Mouse (Mus musculus) embryo, embryonic 11 days (tissue): ENCODE results near the gene Vwa3b.

Experiments used
- DNase-seq: peaks from one replicate; pipeline ENCODE4 v3.0.0-alpha.2; 2015

The Vwa3b gene

DNA sequence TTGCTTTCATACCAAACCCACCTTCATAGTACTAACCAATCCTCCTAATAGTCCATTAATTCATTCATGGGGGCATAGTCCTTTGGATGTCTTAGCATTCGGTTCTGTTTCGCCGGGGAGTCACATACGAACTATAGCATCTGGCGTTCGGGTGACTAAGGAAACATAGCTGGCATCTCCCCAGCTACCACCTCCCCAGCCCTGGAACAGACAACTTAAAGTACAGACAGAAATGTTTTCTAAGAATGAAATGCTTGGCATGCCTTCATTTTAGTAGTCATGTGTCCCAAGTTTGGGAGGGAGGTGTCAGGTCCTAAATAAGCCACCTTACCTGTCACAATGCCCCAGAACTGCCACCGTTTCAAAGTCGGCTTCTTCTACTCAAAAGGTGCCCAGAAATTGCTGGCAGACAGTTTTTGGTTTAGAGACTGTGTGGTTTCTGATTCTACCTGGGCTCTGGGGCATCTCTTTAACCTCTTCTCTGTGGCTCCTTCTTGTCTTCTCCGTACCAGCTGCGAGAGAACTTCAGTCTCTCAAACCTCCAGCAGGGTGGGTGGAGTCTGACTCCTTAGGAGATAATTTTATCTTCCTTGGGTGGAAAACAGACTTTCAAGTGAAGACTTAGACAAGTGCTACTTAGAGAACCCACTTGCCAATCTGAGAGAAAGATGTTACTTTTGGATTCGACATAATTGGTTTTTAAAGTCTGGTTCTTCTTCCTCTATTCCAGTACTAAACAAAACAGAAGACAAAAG, 39.4 kb downstream of the Vwa3b start:
- DNase-seq, result no peak

DNA sequence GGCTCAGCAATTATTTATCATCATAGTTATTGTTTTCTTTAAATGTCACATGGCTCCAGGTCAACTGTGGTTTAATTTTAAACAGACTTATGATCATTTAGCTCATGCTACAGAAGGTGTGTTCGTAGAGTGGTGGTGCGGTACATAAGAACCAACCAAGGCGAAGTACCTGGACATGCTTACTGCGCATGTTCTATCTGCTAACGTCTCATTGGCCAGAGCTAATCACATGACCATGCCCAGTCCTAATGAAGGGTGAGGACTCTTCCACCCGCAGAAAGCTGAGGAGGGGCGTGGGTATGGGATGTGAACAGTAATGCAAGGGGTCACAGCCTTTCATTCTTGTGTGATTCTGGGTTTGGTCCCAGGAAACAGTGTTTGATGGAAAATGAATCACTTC, 49.4 kb downstream of the Vwa3b start:
- DNase-seq, result no peak

DNA sequence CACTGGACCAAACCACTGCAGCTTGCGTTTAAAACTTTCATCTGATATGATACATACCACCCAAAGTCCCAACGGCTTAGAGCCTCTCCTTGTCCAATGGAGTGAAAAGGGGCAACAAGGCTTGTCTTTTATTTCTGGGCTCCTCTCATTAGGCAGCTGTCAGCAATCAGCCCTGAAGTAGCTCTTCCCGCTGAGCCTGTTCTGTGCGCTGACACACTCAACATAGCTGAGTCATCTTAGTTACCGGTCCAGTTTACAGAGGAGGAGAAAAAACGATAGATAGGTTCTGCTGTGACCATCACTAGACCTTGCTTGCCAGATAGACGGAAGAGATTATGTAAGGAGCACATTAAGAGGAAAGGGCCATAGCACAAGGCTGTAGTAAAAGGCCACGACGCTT, 50.9 kb downstream of the Vwa3b start:
- DNase-seq, result no peak

DNA sequence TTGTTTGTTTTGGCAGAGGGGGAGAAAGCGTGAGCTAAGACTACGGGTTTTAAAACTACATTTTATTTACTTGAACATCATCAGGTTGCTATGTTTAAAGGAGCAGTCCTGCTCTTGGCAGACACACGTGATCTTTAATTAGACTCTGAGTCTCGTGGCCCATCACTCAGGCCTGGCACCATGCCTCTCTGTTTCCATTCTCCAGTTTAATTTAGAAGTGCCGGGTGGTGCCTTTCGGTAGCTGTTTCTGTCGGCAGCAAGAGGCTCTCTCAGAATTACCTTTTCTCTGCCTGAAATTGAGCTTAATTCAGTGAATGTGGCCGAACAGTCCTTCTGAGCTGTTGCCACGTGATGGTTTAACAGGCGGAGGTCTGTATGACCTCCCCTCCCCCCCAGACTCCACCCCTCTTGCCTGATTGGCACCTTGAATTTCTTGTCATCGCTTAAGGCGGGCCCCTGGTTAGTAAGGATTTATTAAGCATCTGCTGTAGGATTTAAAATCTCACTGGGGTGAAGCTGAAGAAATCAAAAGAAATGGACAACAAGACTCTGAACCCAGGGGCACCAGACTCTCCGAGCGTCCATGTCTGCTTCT, 51.7 kb downstream of the Vwa3b start:
- no peak for DNase-seq

DNA sequence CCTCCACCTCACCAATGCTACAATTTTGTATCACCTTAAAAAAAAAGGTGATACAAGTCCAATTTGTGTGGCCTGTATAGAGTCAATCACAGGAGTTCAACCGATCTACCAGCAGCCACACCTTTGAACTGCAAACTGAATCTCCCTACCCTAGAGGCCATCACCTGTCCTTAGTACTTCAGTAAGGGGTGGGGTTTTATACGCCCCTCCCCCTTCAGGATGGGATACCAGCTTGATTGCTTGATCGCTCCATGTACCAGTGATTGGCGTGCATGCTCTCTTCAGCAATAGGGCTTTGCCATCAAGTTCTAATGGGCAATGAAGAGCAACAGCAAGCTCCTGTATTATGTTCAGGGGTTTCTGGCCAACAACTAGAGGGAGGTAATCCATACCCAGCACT, 54.0 kb downstream of the Vwa3b start:
- DNase-seq, result no peak

DNA sequence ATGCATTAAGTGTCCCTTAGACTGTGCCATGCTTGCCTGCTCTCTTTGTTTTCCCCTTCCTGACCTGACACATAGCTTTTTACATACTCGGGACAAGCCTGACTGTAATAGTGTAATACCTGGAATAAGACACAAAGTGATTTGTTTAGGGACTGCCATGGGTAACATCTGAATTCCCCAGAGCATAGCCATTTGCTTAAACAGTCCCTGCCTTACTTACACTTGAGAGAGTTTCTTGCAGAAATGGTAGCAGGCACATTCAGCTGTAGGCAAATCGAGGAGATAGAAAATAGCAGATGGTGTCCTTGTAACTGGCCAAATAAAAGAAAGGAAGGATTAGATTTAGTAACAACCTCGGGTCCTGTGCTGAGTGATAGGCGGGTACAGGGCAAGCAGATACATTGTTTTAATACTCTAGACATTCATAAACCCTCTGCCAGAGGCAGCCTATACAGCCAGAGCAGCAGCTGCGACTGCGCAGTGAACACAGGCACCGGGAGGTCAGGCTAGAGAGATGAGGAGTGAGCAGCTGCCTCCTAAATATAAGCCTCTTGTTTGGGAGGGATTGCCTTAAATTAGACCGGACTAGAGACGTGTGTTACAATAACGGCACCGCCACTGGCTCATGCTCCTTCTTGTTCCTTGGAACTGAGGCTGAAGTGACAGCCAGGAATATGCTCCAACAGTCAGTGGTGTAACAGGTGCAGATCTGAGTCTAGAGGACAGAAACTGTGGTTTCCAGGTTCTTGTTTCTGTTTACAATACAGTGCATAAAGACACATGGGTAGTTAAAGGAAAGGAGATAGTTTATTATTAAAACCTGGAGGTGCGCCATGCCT, 55.2 kb downstream of the Vwa3b start:
- no peak for DNase-seq

DNA sequence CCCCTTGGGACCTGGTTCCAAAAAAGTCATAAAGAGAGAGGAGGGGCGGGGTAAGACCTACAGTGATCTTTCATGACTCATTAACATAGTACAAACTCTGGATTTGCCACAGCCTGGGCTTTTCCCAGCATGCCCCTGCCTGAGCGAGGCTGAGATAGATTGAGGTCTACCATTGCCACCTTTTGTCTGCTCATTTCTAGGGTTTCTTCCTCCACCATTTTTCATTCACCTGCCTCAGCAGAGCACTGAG, 55.7 kb downstream of the Vwa3b start:
- no peak for DNase-seq

DNA sequence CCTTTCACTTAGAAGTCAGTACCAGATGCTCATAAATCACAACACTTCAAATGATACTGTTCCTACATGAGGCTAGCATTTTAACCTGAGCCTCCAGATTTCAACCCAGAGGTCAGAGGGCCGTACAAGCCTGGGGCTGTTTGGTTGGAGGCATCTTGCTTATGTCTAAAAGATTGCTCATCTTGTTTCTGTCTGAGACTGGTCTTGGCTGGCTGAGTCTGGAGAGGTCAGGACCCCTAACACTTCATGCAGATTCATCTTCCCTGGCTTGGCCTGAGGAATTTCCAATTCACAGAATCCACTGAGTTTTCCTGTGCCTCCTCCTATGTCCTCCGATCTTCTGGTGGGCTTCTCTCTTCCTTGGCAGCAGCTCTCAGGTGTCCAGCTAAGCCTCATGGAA, 57.7 kb downstream of the Vwa3b start:
- no peak for DNase-seq

DNA sequence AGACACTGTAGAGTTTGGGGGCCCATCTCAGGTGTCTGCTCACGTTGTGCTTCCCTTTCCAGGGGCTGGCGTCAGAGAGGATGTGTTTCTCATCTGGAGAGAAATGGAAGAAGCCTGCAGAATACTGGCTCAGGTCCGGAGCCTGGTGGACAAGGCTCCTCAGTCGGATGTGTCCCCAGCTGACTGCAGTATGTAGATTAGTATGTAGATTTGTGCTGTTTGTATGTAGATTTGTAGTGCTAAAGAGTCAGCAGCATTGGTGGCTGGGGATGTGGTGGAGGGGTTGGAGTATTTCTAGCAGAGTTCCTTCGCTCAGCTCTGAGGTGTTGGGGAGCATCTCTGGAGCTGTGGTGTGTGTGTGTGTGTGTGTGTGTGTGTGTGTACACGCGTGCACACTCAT, 58.8 kb downstream of the Vwa3b start:
- no peak for DNase-seq

DNA sequence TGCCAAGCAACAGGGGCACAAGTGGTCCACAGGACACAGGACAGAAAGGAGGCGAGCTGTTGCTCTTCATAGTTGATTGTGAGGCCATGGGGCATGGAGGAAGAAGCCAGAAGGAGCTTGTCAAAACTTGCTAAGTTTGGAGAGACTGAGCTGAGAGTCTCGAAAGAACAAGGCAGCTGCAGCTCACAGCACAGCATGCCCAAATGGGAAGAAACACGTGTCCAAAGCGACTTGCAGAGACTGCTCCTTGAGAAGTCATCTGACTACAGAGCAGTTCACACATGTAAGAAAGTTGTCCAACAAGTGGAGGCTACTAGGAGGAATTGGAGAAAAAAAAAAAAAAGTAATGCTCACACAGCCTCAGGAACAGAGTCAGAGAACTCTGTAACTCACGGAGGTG, 62.8 kb downstream of the Vwa3b start:
- no peak for DNase-seq

DNA sequence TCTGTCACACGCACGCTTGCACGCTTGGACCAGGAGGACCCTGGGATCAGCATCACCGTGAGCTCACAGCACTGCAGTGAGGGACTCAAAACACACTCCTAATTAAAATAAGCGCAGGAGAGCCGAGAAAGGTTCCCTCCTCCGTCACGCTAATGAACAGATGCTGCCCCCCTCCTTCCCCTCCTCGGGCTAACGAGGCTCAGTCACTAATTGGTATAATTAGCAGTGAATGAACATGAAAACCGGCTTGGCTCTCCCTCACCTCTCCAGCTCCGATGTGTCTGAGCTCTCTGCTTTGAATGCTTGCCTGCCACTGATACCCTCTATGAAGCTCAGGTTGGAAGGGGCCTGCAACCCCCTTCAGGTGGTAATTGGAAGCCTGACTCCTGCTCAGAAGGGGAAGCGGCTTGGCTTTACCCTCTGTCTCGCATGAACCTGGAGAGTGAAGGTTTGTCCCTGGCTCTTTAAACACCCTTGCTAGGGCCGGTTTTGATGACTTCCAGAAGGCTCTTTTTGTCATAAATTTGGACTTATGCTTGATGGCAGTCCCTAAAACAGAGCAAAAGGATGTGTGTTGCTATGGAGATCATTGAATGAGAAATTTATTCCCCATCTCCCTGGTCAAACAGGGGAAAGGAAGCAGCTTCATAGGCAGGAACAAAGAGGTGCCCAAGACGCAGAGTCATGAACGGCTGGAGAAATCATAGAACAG, 71.1 kb downstream of the Vwa3b start:
- DNase-seq, result no peak

DNA sequence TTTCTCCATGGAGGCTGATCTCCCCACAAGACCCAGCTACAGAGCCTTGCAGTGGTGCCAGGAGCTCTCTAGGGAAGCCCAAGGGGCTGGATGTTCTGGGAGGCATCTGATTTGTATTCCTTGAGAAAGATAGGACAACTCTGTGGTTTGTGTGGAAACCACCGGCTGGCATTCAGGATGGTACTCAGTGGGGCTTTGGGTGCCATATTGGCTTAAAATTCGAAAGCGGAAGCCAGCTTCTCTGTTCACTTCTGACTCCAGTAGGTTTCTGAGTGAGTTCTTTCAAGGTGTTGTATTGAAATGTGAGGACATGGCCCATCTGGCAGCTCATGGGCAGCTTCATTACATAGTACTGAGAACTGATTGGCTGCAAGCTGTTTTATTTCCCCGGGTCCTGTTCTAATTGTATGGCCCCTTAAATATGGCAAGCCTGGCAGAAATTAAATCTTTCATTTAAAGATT, 71.7 kb downstream of the Vwa3b start:
- no peak for DNase-seq

DNA sequence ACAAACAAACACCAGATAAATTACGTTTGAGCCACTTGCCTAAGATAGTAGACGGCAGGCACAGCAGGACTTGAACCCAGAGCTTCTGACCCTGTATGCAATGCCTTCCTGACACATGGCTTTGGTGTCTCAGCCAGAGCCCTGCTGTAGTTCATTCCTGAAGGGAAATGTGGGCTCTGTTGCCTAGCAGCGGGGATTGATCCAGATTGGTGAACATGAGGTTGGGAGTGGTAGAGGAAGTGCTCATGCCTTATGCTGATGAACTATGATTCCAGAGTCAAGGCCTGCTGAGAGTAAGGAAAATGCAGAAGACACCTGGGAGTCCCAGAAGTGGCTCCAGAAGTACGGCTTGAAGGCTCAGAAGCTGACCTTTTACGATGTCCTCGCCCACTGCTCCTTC, 74.0 kb downstream of the Vwa3b start:
- DNase-seq, result no peak

DNA sequence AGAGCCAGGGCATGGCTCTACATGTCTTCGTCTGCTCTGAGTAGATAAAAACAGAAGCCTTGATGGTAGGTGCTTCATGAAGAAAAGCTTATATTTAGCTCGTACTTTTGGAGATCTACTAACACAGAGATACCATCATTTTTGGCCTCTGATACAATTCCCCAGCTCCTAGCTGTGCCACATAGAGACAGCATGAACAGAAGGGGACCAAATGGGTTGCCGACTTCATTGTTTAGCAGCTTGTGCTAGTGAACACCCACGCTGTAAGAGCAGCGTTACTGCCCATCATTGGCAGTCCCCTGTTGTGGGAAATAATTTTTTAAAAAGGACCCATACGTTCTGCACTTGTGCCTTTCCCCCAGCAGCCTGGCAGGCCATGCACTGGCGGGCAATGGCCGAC, 74.6 kb downstream of the Vwa3b start:
- no peak for DNase-seq

DNA sequence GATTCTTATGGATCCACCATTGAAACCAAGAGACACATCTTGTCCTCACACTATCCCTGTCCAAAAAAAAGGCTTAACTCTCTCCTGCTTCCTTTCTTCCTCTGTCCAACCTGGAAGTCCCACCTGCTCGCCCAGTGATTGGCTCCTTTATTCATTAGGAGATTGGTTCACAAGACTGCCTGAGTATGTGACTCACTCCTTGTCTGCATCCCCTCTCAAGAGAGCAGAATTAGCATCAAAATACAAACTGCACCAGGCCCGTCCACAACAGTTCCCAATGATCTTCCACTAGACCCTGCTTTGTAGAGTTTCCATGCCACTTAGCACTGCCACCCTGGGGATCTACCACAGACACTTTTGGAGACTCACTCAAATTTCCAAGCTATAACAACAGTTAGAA, 75.3 kb downstream of the Vwa3b start:
- DNase-seq, result no peak

DNA sequence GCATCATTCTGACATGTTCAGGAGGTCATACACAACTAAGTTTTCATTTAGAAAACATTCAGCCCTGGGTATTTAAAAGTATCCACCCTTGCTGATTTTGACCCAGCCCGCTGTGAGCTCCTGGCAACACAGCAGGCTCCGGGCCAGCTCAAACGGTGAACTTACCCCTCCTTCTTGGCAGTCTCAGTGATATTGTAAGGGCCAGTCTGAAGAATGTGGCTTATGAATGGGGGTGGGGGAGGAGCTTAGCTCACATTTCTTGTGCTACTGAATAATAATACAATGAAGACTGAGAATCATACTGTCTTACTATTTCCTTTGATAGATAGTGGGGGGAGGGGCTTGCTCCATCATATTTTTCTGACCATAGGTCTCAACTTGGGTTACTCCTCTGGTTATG, 78.8 kb downstream of the Vwa3b start:
- no peak for DNase-seq

DNA sequence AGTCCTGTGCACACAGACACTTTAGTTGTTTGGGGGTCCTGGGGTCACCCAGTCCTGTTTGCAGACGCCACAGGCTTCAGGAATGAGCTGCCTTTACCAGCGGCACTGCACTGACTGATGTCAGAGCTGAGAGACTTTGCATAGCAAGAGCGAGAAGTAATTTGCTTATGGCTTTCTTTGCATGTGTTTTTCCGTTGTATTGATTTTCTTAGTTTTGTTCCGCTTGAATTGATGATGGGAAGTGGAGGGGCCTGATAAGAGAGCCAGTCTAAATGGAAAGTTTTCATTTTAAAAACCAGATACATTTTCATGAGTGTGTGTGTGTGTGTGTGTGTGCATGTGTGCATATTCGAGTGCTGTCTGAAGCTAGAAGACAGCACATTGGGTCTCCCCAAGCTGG, 87.4 kb downstream of the Vwa3b start:
- no peak for DNase-seq

DNA sequence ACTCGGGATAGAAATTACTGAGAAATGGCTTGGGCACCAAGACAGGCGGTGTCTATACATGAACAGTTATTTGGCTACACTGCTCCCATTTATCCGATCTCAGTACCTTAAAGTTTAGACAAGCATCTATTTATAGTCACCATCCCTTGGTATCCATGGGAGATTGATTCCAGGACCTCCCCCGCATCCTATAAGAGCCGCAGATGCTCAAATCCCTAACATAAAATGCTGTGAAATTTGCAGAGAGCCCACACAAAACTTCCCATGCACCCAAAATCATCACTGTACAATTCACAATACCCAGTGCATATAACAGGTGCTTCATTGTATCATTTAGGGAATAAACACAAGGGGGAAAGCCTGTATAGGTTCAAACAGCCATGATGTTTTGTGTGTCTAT, 89.5 kb downstream of the Vwa3b start:
- no peak for DNase-seq

DNA sequence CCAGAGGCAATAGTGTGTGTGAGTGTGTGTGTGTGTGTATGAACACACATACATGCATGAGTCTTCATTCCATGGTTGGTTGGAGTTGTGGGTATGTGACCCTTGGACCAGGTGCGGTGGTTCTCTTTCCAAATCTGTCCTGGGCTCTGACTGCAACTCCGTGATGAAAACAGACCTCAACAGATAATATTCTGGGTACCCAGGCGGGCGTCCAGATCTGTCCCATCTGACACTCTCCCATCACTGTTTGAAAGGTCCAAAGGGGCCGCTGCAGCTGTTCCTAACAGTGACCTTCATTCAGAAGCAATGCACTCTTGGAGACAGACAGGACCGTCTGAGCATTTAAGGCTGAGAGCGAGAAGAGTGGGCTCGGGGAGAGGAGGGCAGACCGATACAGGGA, 90.2 kb downstream of the Vwa3b start:
- no peak for DNase-seq

DNA sequence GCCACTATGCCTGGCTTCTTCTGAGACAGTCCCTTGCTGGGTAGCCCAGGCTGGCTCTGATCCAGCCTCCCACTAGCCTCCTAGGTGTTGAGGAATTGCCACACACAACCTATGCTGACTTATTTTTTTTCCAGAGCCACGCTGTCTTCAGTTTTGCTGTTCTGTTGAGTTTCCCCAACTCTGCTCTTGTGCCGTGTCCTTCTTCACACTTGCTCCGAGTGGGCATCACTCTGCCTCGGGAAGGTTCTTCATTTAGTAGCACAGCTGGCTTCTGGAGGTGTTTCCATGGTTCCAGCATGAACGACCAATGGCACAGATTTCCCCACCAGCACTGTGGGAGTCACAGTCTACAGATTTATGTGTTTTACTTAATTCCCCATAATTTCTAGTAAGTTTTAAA, 91.6 kb downstream of the Vwa3b start:
- DNase-seq, result no peak

DNA sequence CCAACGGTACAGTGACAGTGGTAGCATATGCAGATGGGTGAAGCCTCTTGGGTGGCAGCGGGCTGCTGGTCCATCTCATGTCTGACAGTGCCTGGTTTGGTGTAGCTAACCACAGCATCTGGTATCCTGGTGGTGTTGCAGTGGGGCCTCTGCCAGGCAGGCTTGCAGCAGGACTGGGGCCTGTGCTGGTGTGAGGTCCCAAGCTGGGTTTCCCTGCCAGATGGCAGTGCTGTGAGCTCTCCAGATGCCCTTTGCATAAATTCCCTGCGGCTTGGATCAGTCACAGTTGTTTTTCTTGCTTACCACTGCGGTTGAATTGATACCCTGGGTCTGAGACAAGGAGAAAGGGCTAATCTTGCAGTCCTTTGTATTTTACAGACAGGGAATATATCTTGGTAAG, 95.9 kb downstream of the Vwa3b start:
- peak; percentile 66 for DNase-seq

DNA sequence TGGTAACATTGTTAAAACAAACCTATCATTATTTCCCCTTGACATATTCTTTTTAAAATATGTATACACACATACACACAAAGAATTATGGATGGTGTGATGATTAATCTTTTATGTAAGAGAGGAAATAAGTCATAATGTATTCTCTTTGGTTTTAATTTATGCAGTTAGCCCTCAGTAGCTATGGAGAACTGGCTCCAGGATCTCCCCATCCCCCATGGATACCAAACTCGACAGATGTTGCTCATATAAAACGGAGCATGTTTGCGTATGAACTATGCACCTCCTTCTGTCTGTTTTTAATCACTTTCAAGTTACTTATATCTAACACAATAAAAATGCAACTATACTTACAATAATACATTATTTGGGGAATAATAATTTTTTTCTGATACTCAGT, 96.4 kb downstream of the Vwa3b start:
- DNase-seq, result peak; percentile 54

DNA sequence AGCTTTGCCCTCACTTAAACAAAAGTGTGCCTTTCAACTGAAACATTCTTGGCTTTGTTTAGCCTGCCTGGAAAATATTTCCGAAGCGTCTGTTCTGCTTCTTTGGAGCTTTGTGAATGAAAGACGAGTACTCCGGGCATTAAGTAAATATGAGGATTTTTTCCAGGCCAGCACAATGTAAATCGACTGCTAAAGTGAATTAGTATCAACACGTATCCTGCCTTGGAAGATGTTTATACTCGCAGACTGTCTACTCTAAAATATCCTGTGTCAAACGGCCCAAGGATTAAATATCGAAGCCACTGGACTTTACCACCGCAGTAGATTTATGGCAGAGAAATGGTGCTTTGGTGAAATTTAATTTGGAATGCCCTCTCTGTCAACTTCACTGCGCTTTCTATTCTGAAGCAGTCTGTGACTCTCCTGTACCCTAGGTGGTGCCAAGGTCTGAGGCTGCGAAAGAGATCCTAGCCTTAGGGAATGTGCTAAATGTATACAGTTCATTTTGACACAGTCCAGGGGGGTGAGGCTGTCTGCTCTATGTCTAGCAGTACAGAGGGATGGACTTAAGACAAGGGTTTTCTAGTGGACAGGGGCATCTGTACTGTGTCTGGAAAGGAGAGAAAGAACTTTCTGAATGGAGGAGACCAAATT, 98.4 kb downstream of the Vwa3b start:
- no peak for DNase-seq
